In genomic region chr3:94309633-94310363, GRCm38 (mm10) we compare ENCODE assay signal across 8 mouse cellular contexts. TPM values are rescaled to one million over a fixed set of nuclear protein-coding genes. Genes with fewer than 3 reads are reported as not detected.
A peak's percentile ranks its signal among the peaks of the same experiment; 100 is the strongest.
DNase-seq lines count a peak whose midpoint lies in the region; ATAC-seq and TF ChIP-seq lines count a peak whose summit lies in the region.

Them4 (plus strand) TSS chr3:94310089.

- 0 out of 2 replicates have a peak, but pooled peaks cover 3% of the 10 kb centered on the region for H3K4me1 ChIP-seq in embryonic facial prominence, embryonic 14.5 days (ENCODE audit: control insufficient read depth, insufficient read depth, low read length)
- peaks cover 1% of the 10 kb centered on the region; the same call in 1 of the 2 replicates for H3K4me1 ChIP-seq in heart, adult 2 months (ENCODE audit: control insufficient read depth, insufficient read depth, low read length)
- peaks cover 7% of the 10 kb centered on the region; the same call in 1 of the 2 replicates for H3K4me1 ChIP-seq in limb, embryonic 13.5 days
- peaks cover 15% of the 10 kb centered on the region for H3K4me1 ChIP-seq in midbrain, embryonic 16.5 days (ENCODE audit: control insufficient read depth, insufficient read depth, low read length)

- intact Hi-C loops in heart, adult 2 months (cut with DNase I), result loop anchor here (10.0 kb wide), 1 partner anchor 135 kb away; the partner anchor contains the start of genes Mrpl9 and Oaz3

- H3K4me3 ChIP-seq in embryonic facial prominence, embryonic 14.5 days (ENCODE audit: low read depth, low read length), result peak within 1 kb of the TSS; percentile 56
- H3K4me3 ChIP-seq in heart, adult 2 months, result peak within 1 kb of the TSS; percentile 74
- peak within 1 kb of the TSS; percentile 54 for H3K4me3 ChIP-seq in limb, embryonic 13.5 days
- H3K4me3 ChIP-seq in midbrain, embryonic 16.5 days (ENCODE audit: low read depth, low read length), result peak within 1 kb of the TSS; percentile 57

- peak within 1 kb of the TSS; percentile 73 for H3K9ac ChIP-seq in embryonic facial prominence, embryonic 14.5 days (ENCODE audit: low read depth, low read length)
- peak within 1 kb of the TSS; percentile 86 for H3K9ac ChIP-seq in heart, adult 2 months (ENCODE audit: low read depth, low read length)
- H3K9ac ChIP-seq in limb, embryonic 13.5 days, result peak within 1 kb of the TSS; percentile 70
- peak within 1 kb of the TSS; percentile 66 for H3K9ac ChIP-seq in midbrain, embryonic 16.5 days (ENCODE audit: low read depth, low read length)

- TF ChIP-seq CTCF in heart, adult 2 months (IDR thresholded peaks at IDR 0.05), result peak; percentile 43

- no peaks in the 10 kb centered on the region for H3K36me3 ChIP-seq in embryonic facial prominence, embryonic 14.5 days (ENCODE audit: control insufficient read depth, insufficient read depth, low read length)
- H3K36me3 ChIP-seq in heart, adult 2 months (ENCODE audit: control insufficient read depth, insufficient read depth, low read length), result no peaks in the 10 kb centered on the region
- no peaks in the 10 kb centered on the region for H3K36me3 ChIP-seq in limb, embryonic 13.5 days
- no peaks in the 10 kb centered on the region for H3K36me3 ChIP-seq in midbrain, embryonic 16.5 days (ENCODE audit: control insufficient read depth, insufficient read depth, low read length)

- no peaks in the 10 kb centered on the region for H3K79me2 ChIP-seq in heart, adult 2 months (replicated peaks; ENCODE audit: control insufficient read depth, insufficient read depth, low read length)

- 0 out of 2 replicates have a peak, but pooled peaks have one; percentile 43 for TF ChIP-seq EP300 in heart, adult 2 months (IDR thresholded peaks at IDR 0.05; ENCODE audit: insufficient read depth, low read depth, low read length)

- peak; percentile 100 for ATAC-seq in embryonic facial prominence, embryonic 14.5 days (ENCODE audit: low read depth)
- peak; percentile 100 for ATAC-seq in limb, embryonic 13.5 days (ENCODE audit: low FRiP score, low read depth)
- peak; percentile 99 for ATAC-seq in midbrain, embryonic 16.5 days

- H3K9me3 ChIP-seq in embryonic facial prominence, embryonic 14.5 days (ENCODE audit: control insufficient read depth, low read length), result no peaks in the 10 kb centered on the region
- no peaks in the 10 kb centered on the region for H3K9me3 ChIP-seq in limb, embryonic 13.5 days
- no peaks in the 10 kb centered on the region for H3K9me3 ChIP-seq in midbrain, embryonic 16.5 days (replicated peaks; ENCODE audit: control insufficient read depth, low read length, poor library complexity, severe bottlenecking)

- peak within 1 kb of the TSS; percentile 68 for H3K4me2 ChIP-seq in embryonic facial prominence, embryonic 14.5 days (ENCODE audit: low read depth, low read length)
- peak within 1 kb of the TSS; percentile 65 for H3K4me2 ChIP-seq in limb, embryonic 13.5 days (replicated peaks)
- H3K4me2 ChIP-seq in midbrain, embryonic 16.5 days (ENCODE audit: low read length), result peak within 1 kb of the TSS; percentile 80

- TF ChIP-seq POLR2A in heart, adult 2 months (IDR thresholded peaks at IDR 0.05; ENCODE audit: insufficient read depth, low read depth, low read length), result peak; percentile 93

- no peaks in the 10 kb centered on the region for H3K27me3 ChIP-seq in embryonic facial prominence, embryonic 14.5 days (replicated peaks; ENCODE audit: control insufficient read depth, insufficient read depth, low read length)
- no peaks in the 10 kb centered on the region for H3K27me3 ChIP-seq in heart, adult 2 months (ENCODE audit: control insufficient read depth, insufficient read depth, low read length)
- H3K27me3 ChIP-seq in limb, embryonic 13.5 days, result no peaks in the 10 kb centered on the region
- H3K27me3 ChIP-seq in midbrain, embryonic 16.5 days (ENCODE audit: control insufficient read depth, insufficient read depth, low read depth, low read length), result no peaks in the 10 kb centered on the region

- DNase-seq in 3T3-L1 (ENCODE audit: low read depth, low spot score), result peak; percentile 97
- DNase-seq in adrenal gland, postnatal 4 days (ENCODE audit: low spot score in 2 of 2), result peak; percentile 85 to 97
- peak; percentile 98 for DNase-seq in embryonic facial prominence, embryonic 14.5 days (ENCODE audit: low spot score)
- peak; percentile 96 to 98 for DNase-seq in heart, adult 2 months
- peak; percentile 98 for DNase-seq in kidney, adult 8-10 months
- DNase-seq in spleen, postnatal 10 days (ENCODE audit: low spot score in 2 of 2), result peak; percentile 70 to 87

- peak within 1 kb of the TSS; percentile 83 for H3K27ac ChIP-seq in embryonic facial prominence, embryonic 14.5 days (replicated peaks; ENCODE audit: low read depth, low read length)
- H3K27ac ChIP-seq in heart, adult 2 months, result peak within 1 kb of the TSS; percentile 96
- peak within 1 kb of the TSS; percentile 62 for H3K27ac ChIP-seq in limb, embryonic 13.5 days
- peak within 1 kb of the TSS; percentile 82 for H3K27ac ChIP-seq in midbrain, embryonic 16.5 days (ENCODE audit: low read length)

- WGBS in embryonic facial prominence, embryonic 14.5 days, result 2% methylated on average over 43 of the region's 47 CpGs
- 2% methylated on average over 47 of the region's 47 CpGs for WGBS in heart, adult 2 months
- 2% methylated on average over 47 of the region's 47 CpGs for WGBS in limb, embryonic 13.5 days
- 2% methylated on average over 47 of the region's 47 CpGs for WGBS in midbrain, embryonic 16.5 days

RNA-seq across cellular contexts. Expression of gene Them4, which starts in this region (rescaled TPM):
- total RNA-seq in adrenal gland, postnatal 4 days (2021), result 1 to 10 TPM; 9.0 to 9.8 TPM
- polyA plus RNA-seq in embryonic facial prominence, embryonic 14.5 days (2014; fragmentation: Nextera tagmentation; extraction: Ambion mirVana), result 12.2 and 14.9 TPM in 2 replicates
- 10 to 100 TPM; 13.2 to 15.1 TPM for total RNA-seq in heart, adult 2 months (2021)
- 4.6 and 9.6 TPM in 2 replicates for polyA plus RNA-seq in heart, adult 2 months (2012; rRNA removed)
- 11.2 and 11.5 TPM in 2 replicates for polyA plus RNA-seq in limb, embryonic 13.5 days (2015; fragmentation: Nextera tagmentation; extraction: Ambion mirVana)
- 61.8 and 68.6 TPM in 2 replicates for polyA plus RNA-seq in midbrain, embryonic 16.5 days (2015; fragmentation: Nextera tagmentation; extraction: Ambion mirVana)

Comparison
In these comparisons a context has a peak if more than half of its experiments do, and no peak if none do; other contexts are left out.
1. Peak in every context shown above with its lines: DNase-seq, ATAC-seq, H3K4me3 ChIP-seq and H3K27ac ChIP-seq.